Mouse (Mus musculus) heart, postnatal 4 days (tissue): ENCODE data around the gene Clcn7. TPM values are rescaled to one million over a fixed set of nuclear protein-coding genes. Genes with fewer than 3 reads are reported as not detected.

Source experiments
- total RNA-seq, 2 experiments: library from RNA; stranded (reverse); gene quantifications; 2 replicates each; pipeline ENCODE4 v1.2.3; 2021

Gene Clcn7
- total RNA-seq, 2 experiments from 2014 or later = 25.2 to 25.6 TPM

Other genes with a start within 250 kb of the Clcn7 start
- 10 to 100 TPM; 25.6 to 27.0 TPM for gene Nubp2, start 247.0 kb upstream of the Clcn7 start, total RNA-seq
- gene Spsb3, start 246.7 kb upstream of the Clcn7 start, total RNA-seq = 10 to 100 TPM; 34.8 to 38.6 TPM
- 10 to 100 TPM; 24.8 to 27.1 TPM for gene Eme2, start 238.3 kb upstream of the Clcn7 start, total RNA-seq
- 10 to 100 TPM; 93.6 to 97.0 TPM for gene Mrps34, start 238.3 kb upstream of the Clcn7 start, total RNA-seq
- 10 to 100 TPM; 33.6 to 42.8 TPM for gene Nme3, start 236.9 kb upstream of the Clcn7 start, total RNA-seq
- 10 to 100 TPM; 66.5 to 68.5 TPM for gene Mapk8ip3, start 196.4 kb upstream of the Clcn7 start, total RNA-seq
- 10 to 100 TPM; 43.6 to 49.9 TPM for gene Jpt2, start 172.7 kb upstream of the Clcn7 start, total RNA-seq
- 10 to 100 TPM; 15.1 to 16.3 TPM for gene Cramp1l, start 117.6 kb upstream of the Clcn7 start, total RNA-seq
- gene Ift140, start 117.3 kb upstream of the Clcn7 start, total RNA-seq = 1 to 10 TPM; 7.0 to 7.3 TPM
- 10 to 100 TPM; 25.2 to 27.4 TPM for gene Tmem204, start 49.8 kb upstream of the Clcn7 start, total RNA-seq
- 10 to 100 TPM; 16.4 to 17.5 TPM for gene Telo2, start 17.4 kb upstream of the Clcn7 start, total RNA-seq
- gene Ptx4, start 12.6 kb upstream of the Clcn7 start, total RNA-seq = 1 to 10 TPM; 1.4 TPM
- not detected for gene Ccdc154, start 29.1 kb downstream of the Clcn7 start, total RNA-seq
- not detected for gene Gm38655, start 42.1 kb downstream of the Clcn7 start, total RNA-seq
- gene BC003965, start 51.2 kb downstream of the Clcn7 start, total RNA-seq = 10 to 100 TPM; 14.4 to 17.5 TPM
- 10 to 100 TPM in 1 of 2 experiments, 1 to 10 TPM in 1; 8.5 to 10.4 TPM for gene Unkl, start 55.0 kb downstream of the Clcn7 start, total RNA-seq
- gene Gnptg, start 106.7 kb downstream of the Clcn7 start, total RNA-seq = 10 to 100 TPM; 11.2 to 14.9 TPM
- gene Tsr3, start 106.8 kb downstream of the Clcn7 start, total RNA-seq = 10 to 100 TPM; 12.7 to 14.0 TPM
- gene Baiap3, start 123.0 kb downstream of the Clcn7 start, total RNA-seq = under 1 TPM; 0.14 to 0.31 TPM
- 100 to 1,000 TPM; 219 to 221 TPM for gene Ube2i, start 141.2 kb downstream of the Clcn7 start, total RNA-seq
- 1 to 10 TPM; 1.9 to 2.4 TPM for gene Prss34, start 165.0 kb downstream of the Clcn7 start, total RNA-seq
- gene Prss28, start 175.3 kb downstream of the Clcn7 start, total RNA-seq = not detected
- not detected for gene Prss29, start 185.3 kb downstream of the Clcn7 start, total RNA-seq
- gene Tpsab1, start 212.2 kb downstream of the Clcn7 start, total RNA-seq = 1 to 10 TPM; 3.9 to 6.7 TPM
- gene Tpsb2, start 232.9 kb downstream of the Clcn7 start, total RNA-seq = 10 to 100 TPM; 11.1 to 15.7 TPM
- under 1 TPM in 1 of 2 experiments, not detected in 1; 0.24 TPM for gene Tpsg1, start 235.9 kb downstream of the Clcn7 start, total RNA-seq